Mouse (Mus musculus) neural tube, embryonic 13.5 days (tissue): ENCODE results near the gene Med11. TPM values are rescaled to one million over a fixed set of nuclear protein-coding genes. Genes with fewer than 3 reads are reported as not detected.

Experiments
- ATAC-seq: fragments of 200-750 bp; cut with Nextera tagmentation; 2 replicates; pipeline ENCODE4 v1.8.0; 2017; ENCODE audit warnings: low read depth, mild to moderate bottlenecking, moderate TSS enrichment, moderate library complexity
- H3K27ac ChIP-seq: fragments of 300-500 bp; sonication (generic); replicated peaks from 2 replicates; pipeline ENCODE4 v1.5.1; 2015; ENCODE audit warnings: moderate library complexity, mild to moderate bottlenecking, inconsistent platforms
- H3K27me3 ChIP-seq: fragments of 300-500 bp; sonication (generic); 2 replicates; pipeline ENCODE4 v1.6.1; 2015; ENCODE audit warnings: mild to moderate bottlenecking, inconsistent platforms
- H3K36me3 ChIP-seq: fragments of 300-500 bp; sonication (generic); 2 replicates; pipeline ENCODE4 v1.6.1; 2015; ENCODE audit warnings: mild to moderate bottlenecking, inconsistent platforms
- H3K4me1 ChIP-seq: fragments of 300-500 bp; sonication (generic); replicated peaks from 2 replicates; pipeline ENCODE4 v1.6.1; 2015; ENCODE audit warnings: inconsistent platforms
- H3K4me2 ChIP-seq: fragments of 300-500 bp; sonication (generic); 2 replicates; pipeline ENCODE4 v1.6.1; 2015; ENCODE audit warnings: inconsistent platforms, mild to moderate bottlenecking, moderate library complexity
- H3K4me3 ChIP-seq: fragments of 300-500 bp; sonication (generic); 2 replicates; pipeline ENCODE4 v1.5.1; 2015; ENCODE audit warnings: mild to moderate bottlenecking, inconsistent platforms
- H3K9ac ChIP-seq: fragments of 300-500 bp; sonication (generic); 2 replicates; pipeline ENCODE4 v1.6.1; 2015; ENCODE audit warnings: moderate library complexity, mild to moderate bottlenecking, inconsistent platforms
- H3K9me3 ChIP-seq: fragments of 300-500 bp; sonication (generic); 2 replicates; pipeline ENCODE4 v1.6.1; 2016; ENCODE audit warnings: inconsistent platforms
- WGBS: fragments of 180-500 bp; shearing (Covaris S2); methylation state at CpG from one replicate; pipeline ENCODE4 v1.1.7; 2015; 5-methylcytosine and 5-hydroxymethylcytosine counted together
- polyA plus RNA-seq: library from polyadenylated mRNA; unstranded; fragments of >200 nt; fragmentation: Nextera tagmentation; extraction: Ambion mirVana; gene quantifications from 2 replicates; pipeline ENCODE4 v1.2.1, GENCODE M21; 2015

The Med11 gene
- polyA plus RNA-seq, 1 experiment from 2014 or later = 45.3 TPM

DNA sequence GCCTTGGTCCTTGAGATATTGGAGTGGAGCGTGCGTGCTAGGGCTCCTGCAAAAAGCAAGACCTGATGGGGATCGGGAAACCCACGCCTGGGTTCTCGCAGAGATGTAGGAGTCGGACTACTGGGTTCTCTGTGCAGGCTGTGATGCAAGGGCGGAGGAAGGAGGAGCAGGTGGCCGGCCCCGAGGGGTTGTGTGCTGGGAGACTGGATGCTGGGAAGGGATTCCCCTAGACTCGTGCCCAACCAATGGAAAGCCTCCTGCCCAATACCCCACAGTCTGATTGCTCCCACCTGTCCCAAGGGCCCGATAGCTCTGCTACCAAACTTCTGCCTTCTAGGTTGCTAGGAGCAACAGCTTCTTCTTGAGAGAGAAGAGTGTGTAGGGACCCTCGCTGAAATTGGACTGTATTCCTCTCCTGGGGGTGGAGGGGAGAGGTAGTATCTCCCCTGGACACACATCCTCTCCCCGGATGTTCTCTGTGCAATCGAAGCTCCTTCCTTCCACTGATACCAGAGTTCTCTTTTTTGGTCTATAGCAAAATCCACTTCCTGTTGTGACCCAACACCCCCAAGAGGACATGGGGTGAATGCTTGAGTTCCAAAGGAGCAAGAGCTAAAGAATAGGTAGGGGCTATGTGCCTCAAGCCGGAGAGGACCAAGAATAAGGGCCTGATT lies 18.7 kb upstream of the Med11 start:
- Histone ChIP-seq H3K4me1 (peaks cover 36% of the 10 kb centered on the region), H3K27me3 (no peaks in the 10 kb centered on the region), H3K36me3 (peaks cover 24% of the 10 kb centered on the region), H3K4me3 (peak overlapping the region; percentile 76), H3K4me2 (peak overlapping the region; percentile 69), H3K9ac (peak overlapping the region; percentile 88), H3K9me3 (no peaks in the 10 kb centered on the region), H3K27ac (peak overlapping the region; percentile 95)
- 8% methylated on average over 15 of the region's 15 CpGs for WGBS
- peak; percentile 62 for ATAC-seq

DNA sequence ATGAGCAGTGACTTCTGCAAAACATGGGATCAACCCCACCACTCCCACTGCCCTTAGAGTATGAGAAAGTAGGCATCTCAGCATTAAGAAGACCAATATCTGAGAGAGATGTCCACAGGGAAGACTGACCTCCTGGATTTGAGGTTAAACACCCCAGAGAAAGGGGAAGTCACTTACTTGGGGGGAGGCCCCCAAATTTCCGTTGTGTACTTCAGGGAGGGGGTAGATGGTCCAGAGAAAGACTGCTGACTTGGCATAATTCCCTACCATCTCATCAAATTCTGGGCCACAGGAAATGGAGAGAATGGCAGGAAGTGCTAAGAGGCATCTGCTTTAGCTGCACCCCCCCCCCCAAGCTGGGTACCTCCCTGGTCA lies 18.2 kb upstream of the Med11 start:
- Histone ChIP-seq H3K27ac (no peak overlapping the region), H3K4me1 (peaks cover 36% of the 10 kb centered on the region), H3K4me3 (peak overlapping the region; percentile 76), H3K36me3 (peaks cover 29% of the 10 kb centered on the region), H3K9me3 (no peaks in the 10 kb centered on the region), H3K9ac (peak overlapping the region; percentile 88), H3K27me3 (no peaks in the 10 kb centered on the region), H3K4me2 (peak overlapping the region; percentile 69)
- ATAC-seq = no peak
- WGBS = 82% methylated on average over 1 of the region's 1 CpGs

DNA sequence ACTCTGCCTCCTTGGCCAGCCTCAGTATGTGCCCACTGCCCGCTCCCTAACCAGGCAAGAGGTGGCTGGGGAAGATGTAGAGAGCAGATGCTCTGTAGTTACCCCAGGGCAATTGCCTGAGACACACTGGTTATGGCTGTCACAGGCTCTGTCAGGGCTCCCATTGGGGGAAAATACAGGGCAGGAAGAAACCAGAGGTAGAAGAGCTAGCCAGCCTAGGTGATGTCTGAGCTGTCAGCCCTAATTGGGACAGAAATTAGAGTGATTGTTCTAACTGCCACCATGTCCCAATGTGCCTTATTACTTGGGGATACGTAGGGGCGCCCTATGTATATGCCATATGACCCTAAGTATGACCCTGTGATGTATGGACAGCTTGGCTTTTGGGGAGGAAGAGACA lies 17.8 kb upstream of the Med11 start:
- Histone ChIP-seq H3K4me1 (peaks cover 36% of the 10 kb centered on the region), H3K9ac (peak overlapping the region; percentile 88), H3K27me3 (no peaks in the 10 kb centered on the region), H3K9me3 (no peaks in the 10 kb centered on the region), H3K4me2 (peak overlapping the region; percentile 69), H3K27ac (no peak overlapping the region), H3K4me3 (peak overlapping the region; percentile 76), H3K36me3 (peaks cover 33% of the 10 kb centered on the region)
- 88% methylated on average over 3 of the region's 3 CpGs for WGBS
- ATAC-seq = no peak

DNA sequence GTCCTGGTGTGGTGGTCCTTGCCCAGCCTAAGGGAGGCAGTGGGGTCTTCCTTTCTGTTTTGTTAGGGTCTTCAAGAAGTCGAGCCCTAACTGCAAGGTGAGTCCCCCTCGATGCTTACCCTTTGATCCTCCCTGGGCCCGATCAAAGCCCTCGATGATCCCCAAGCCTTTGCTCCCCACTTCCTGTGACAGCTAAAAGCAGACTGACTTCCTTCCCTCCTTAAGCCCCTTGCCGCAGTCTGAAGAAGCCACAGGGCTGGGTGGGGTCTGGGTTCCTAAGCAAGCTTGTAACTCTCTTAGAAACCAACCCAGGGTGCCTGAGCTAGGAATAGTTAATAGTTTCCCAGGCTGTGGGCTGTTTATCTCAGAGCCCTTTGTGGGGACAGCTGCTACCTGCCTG lies 16.2 kb upstream of the Med11 start:
- peaks cover 36% of the 10 kb centered on the region for H3K4me1 ChIP-seq
- H3K27ac ChIP-seq = no peak overlapping the region
- peaks cover 49% of the 10 kb centered on the region for H3K36me3 ChIP-seq
- peak overlapping the region; percentile 13; the same call in 1 of the 2 replicates for H3K9ac ChIP-seq
- no peak overlapping the region for H3K4me3 ChIP-seq
- no peaks in the 10 kb centered on the region for H3K27me3 ChIP-seq
- no peaks in the 10 kb centered on the region for H3K9me3 ChIP-seq
- WGBS = 82% methylated on average over 5 of the region's 5 CpGs
- no peak overlapping the region for H3K4me2 ChIP-seq
- no peak for ATAC-seq

DNA sequence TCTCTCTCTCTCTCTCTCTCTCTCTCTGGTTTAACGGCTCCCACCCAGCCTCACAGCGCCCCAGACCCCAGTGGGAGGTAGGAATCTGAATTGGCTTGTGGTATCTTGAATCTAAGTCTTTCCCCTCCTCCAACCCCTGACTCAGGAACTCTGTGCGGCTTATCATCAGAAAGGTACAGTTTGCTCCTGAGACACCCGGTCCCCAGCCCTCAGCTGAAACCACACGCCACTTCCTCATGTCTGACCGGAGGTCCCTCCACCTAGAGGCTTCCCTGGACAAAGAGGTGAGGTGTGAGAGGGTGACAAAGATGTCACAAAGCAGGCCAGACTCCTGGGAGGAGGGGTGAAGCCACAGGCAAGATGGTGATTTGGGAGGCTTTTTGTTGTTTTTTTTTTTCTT lies 14.3 kb upstream of the Med11 start:
- 83% methylated on average over 6 of the region's 6 CpGs for WGBS
- H3K36me3 ChIP-seq = peaks cover 67% of the 10 kb centered on the region
- H3K9ac ChIP-seq = no peak overlapping the region
- no peaks in the 10 kb centered on the region for H3K27me3 ChIP-seq
- no peak overlapping the region for H3K4me3 ChIP-seq
- no peaks in the 10 kb centered on the region for H3K9me3 ChIP-seq
- no peak for ATAC-seq
- peaks cover 24% of the 10 kb centered on the region for H3K4me1 ChIP-seq
- no peak overlapping the region for H3K27ac ChIP-seq
- no peak overlapping the region for H3K4me2 ChIP-seq

DNA sequence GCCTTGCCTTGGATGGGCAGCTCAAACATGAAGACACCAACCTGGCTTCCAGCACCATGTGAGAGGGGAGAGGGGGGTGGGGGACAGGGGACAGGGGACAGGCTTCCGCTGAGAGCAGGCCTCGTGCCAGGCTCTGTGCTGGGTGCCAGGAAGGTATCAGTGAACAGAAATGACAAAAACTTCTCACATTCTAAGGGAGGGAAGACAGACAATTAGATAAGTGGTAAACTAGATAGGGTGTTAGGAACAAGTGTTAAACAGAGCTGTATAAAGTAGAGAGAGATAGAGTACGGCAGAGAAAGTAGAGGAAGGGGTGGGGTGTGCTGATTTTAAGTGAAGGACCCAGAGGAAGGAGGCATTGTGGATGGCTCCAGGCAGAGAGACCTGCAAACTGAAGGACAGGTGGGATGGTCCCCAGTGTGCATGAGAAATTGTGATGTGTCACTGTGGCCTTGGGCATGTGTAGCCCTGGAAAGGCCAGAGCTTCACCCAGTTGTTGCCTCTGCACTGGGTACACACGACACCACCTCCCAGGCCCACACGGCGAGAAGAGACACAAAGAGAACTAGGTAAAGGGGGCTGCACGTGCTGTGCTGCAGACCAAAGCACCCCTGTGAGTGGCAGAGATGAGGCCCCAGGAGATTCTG lies 12.9 kb upstream of the Med11 start:
- WGBS = 91% methylated on average over 7 of the region's 7 CpGs
- H3K9ac ChIP-seq = no peak overlapping the region
- no peak for ATAC-seq

DNA sequence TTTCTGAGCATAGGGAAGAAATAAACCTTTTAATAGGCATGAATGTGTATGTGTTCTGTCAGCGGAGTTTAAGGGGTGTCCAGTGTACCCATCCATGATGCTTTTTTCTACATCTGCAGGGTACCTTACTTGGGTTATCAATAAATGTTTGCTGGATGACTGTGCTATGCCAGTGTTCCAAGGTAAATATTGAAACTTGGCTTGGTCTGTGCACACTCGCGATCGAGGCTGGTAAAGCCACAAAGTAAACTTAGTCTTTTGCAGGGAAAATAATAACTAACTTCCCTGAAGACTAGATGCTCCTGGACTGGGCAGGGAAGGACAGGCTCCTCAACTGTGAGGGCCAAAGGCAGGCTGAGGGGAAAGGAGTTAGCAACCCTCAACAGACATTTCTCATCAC lies 11.1 kb upstream of the Med11 start:
- peaks cover 68% of the 10 kb centered on the region for H3K36me3 ChIP-seq
- H3K4me1 ChIP-seq = no peaks in the 10 kb centered on the region
- H3K9ac ChIP-seq = no peak overlapping the region
- no peaks in the 10 kb centered on the region for H3K27me3 ChIP-seq
- H3K27ac ChIP-seq = no peak overlapping the region
- no peak overlapping the region for H3K4me2 ChIP-seq
- H3K9me3 ChIP-seq = no peaks in the 10 kb centered on the region
- H3K4me3 ChIP-seq = no peak overlapping the region
- ATAC-seq = no peak
- 95% methylated on average over 4 of the region's 4 CpGs for WGBS

More for the DNA sequence above, 12.9 kb upstream of the Med11 start:
- peaks cover 14% of the 10 kb centered on the region for H3K4me1 ChIP-seq
- H3K27ac ChIP-seq = no peak overlapping the region
- H3K27me3 ChIP-seq = no peaks in the 10 kb centered on the region
- peaks cover 68% of the 10 kb centered on the region for H3K36me3 ChIP-seq
- H3K9me3 ChIP-seq = no peaks in the 10 kb centered on the region
- H3K4me3 ChIP-seq = no peak overlapping the region
- H3K4me2 ChIP-seq = no peak overlapping the region

GRCm38 (mm10) chr11:70441882-70442281 lies 9.8 kb upstream of the Med11 start:
- whole genome bisulfite sequencing = 93% methylated on average over 7 of the region's 7 CpGs
- Histone ChIP-seq H3K4me2 (no peak overlapping the region), H3K27ac (no peak overlapping the region), H3K9me3 (no peaks in the 10 kb centered on the region), H3K36me3 (peaks cover 55% of the 10 kb centered on the region), H3K4me3 (no peak overlapping the region), H3K27me3 (no peaks in the 10 kb centered on the region), H3K4me1 (no peaks in the 10 kb centered on the region), H3K9ac (no peak overlapping the region)
- no peak for ATAC-seq

DNA sequence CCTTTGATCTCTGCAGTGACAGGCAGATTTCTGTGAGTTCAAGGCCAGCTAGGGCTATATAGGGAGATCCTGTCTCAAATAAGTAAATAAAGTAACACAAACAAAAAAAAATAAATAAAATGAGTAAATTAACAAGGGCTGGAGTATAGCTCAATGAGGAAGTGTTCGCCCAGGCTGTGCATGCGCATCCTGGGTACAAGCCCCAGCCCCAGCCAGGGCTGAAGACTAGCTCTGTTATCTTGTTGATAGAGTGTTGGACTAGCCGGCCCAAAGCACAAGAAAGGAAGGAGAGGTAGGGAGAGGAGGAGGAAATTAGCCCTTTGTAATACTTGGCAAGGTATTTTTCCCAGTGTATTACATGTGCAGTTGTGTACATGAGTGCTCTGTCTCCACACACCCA lies 7.8 kb upstream of the Med11 start:
- no peak overlapping the region for H3K4me2 ChIP-seq
- H3K27ac ChIP-seq = no peak overlapping the region
- no peak for ATAC-seq
- H3K36me3 ChIP-seq = peaks cover 34% of the 10 kb centered on the region
- 83% methylated on average over 3 of the region's 3 CpGs for WGBS
- no peaks in the 10 kb centered on the region for H3K4me1 ChIP-seq
- no peak overlapping the region for H3K9ac ChIP-seq
- no peaks in the 10 kb centered on the region for H3K27me3 ChIP-seq
- H3K4me3 ChIP-seq = no peak overlapping the region
- no peaks in the 10 kb centered on the region for H3K9me3 ChIP-seq

DNA sequence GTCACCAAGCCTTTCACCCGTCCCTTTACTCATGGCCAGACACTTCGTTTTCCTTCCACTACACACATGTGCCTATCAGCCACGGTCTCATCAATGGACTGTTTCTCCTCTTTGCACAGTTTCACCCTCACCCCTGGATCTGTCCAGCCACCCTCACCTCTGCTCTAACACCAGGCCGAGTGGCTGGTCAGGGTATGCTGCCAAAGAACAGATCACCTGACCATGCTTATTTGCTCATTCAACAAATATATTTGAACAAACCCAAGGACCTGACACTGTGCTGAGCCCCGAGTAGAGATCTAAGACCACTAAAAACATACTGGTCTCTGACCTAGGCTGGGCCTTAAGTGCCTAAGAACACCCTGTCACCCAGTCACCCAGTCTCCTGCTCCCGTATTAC lies 7.1 kb upstream of the Med11 start:
- Histone ChIP-seq H3K4me1 (no peaks in the 10 kb centered on the region), H3K4me2 (no peak overlapping the region), H3K9me3 (no peaks in the 10 kb centered on the region), H3K27me3 (no peaks in the 10 kb centered on the region), H3K27ac (no peak overlapping the region), H3K36me3 (peaks cover 27% of the 10 kb centered on the region), H3K4me3 (no peak overlapping the region), H3K9ac (no peak overlapping the region)
- WGBS = 82% methylated on average over 6 of the region's 6 CpGs
- no peak for ATAC-seq

DNA sequence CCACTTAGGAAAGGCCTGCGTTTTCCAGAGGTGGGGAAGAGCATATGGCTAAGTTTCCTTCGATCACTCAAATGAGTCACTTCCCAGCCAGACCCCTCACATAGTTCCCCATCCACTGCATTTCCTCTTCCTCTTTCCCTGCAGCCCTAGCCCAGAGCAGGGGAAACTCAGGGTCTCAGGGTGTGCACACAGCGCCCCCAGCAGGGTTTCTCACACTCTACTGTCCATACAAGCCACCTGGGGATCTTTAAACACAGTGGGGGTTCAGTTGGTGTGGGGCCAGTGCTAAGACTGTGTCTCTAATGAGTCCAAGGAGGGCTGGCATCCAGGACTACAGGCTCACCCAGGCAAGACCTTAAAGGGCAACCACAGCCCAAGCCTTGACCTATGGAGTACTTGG lies 5.0 kb upstream of the Med11 start:
- no peak overlapping the region for H3K9ac ChIP-seq
- H3K27ac ChIP-seq = no peak overlapping the region
- 0 out of 2 replicates have a peak, but pooled peaks cover 3% of the 10 kb centered on the region for H3K4me1 ChIP-seq
- no peak overlapping the region for H3K4me3 ChIP-seq
- H3K36me3 ChIP-seq = peaks cover 8% of the 10 kb centered on the region
- no peak overlapping the region for H3K4me2 ChIP-seq
- 49% methylated on average over 3 of the region's 3 CpGs for WGBS
- no peak for ATAC-seq
- no peaks in the 10 kb centered on the region for H3K27me3 ChIP-seq
- no peaks in the 10 kb centered on the region for H3K9me3 ChIP-seq

DNA sequence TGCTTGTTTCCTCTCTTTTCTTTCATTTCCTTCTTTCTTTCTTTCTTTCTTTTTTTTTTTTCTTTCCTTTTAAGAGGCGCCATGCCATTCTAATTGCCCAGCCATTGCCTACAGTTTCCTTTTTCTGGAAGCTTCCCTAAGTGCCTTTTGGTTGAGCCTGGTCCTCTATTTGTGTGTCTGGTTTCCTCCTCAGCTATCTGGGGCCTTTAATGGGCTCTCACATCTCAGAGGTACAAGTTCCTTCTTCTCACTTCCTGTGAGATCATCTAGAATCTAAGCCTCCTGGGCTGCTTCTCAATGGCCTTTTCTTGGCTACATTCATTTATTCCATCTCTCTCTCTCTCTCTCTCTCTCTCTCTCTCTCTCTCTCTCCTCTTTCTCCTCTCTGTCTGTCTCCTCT lies 4.3 kb upstream of the Med11 start:
- Histone ChIP-seq H3K4me3 (no peak overlapping the region), H3K4me2 (no peak overlapping the region), H3K4me1 (peaks cover 6% of the 10 kb centered on the region), H3K9ac (no peak overlapping the region), H3K36me3 (peaks cover 2% of the 10 kb centered on the region; the same call in 1 of the 2 replicates), H3K27me3 (no peaks in the 10 kb centered on the region), H3K9me3 (no peaks in the 10 kb centered on the region), H3K27ac (no peak overlapping the region)
- ATAC-seq = no peak
- 88% methylated on average over 1 of the region's 1 CpGs for WGBS

GRCm38 (mm10) chr11:70450926-70451325 lies 793 bp upstream of the Med11 start:
- 0 out of 2 replicates have a peak, but pooled peaks cover 5% of the 10 kb centered on the region for H3K36me3 ChIP-seq
- H3K27me3 ChIP-seq = no peaks in the 10 kb centered on the region
- no peak overlapping the region for H3K9ac ChIP-seq
- H3K4me1 ChIP-seq = peaks cover 24% of the 10 kb centered on the region
- WGBS = 84% methylated on average over 2 of the region's 2 CpGs
- no peaks in the 10 kb centered on the region for H3K9me3 ChIP-seq
- no peak overlapping the region for H3K27ac ChIP-seq
- no peak overlapping the region for H3K4me3 ChIP-seq
- no peak overlapping the region for H3K4me2 ChIP-seq
- 0 out of 2 replicates have a peak, but pooled peaks have one; percentile 2 for ATAC-seq
